Mouse (Mus musculus) lung, embryonic 16.5 days (tissue): ENCODE data around the gene Prc1. TPM values are rescaled to one million over a fixed set of nuclear protein-coding genes. Genes with fewer than 3 reads are reported as not detected.

Experiments
- ATAC-seq: fragments of 200-750 bp; cut with Nextera tagmentation; 2 replicates; pipeline ENCODE4 v1.8.0; 2017; ENCODE audit warnings: low read depth, mild to moderate bottlenecking, moderate library complexity
- H3K27ac ChIP-seq: fragments of 300-500 bp; sonication (generic); 2 replicates; pipeline ENCODE4 v1.5.1; 2014; ENCODE audit warnings: mild to moderate bottlenecking, control low read depth, low read length
- H3K27me3 ChIP-seq: fragments of 300-500 bp; sonication (generic); 2 replicates; pipeline ENCODE4 v1.6.1; 2014; ENCODE audit warnings: low read depth, low read length, mixed read lengths; ENCODE audit not compliant: control insufficient read depth, insufficient read depth
- H3K36me3 ChIP-seq: fragments of 300-500 bp; sonication (generic); 2 replicates; pipeline ENCODE4 v1.6.1; 2014; ENCODE audit warnings: low read length; ENCODE audit not compliant: control insufficient read depth, insufficient read depth
- H3K4me1 ChIP-seq: fragments of 300-500 bp; sonication (generic); replicated peaks from 2 replicates; pipeline ENCODE4 v1.6.1; 2014; ENCODE audit warnings: low read length, mixed read lengths; ENCODE audit not compliant: control insufficient read depth, insufficient read depth
- H3K4me2 ChIP-seq: fragments of 300-500 bp; sonication (generic); 2 replicates; pipeline ENCODE4 v1.6.1; 2014; ENCODE audit warnings: low read depth, low read length, control low read depth
- H3K4me3 ChIP-seq: fragments of 300-500 bp; sonication (generic); 2 replicates; pipeline ENCODE4 v1.5.1; 2014; ENCODE audit warnings: mild to moderate bottlenecking, low read length, control low read depth
- H3K9ac ChIP-seq: fragments of 300-500 bp; sonication (generic); 2 replicates; pipeline ENCODE4 v1.6.1; 2014; ENCODE audit warnings: low read length, control low read depth
- H3K9me3 ChIP-seq: fragments of 300-500 bp; sonication (generic); 2 replicates; pipeline ENCODE4 v1.6.1; 2016; ENCODE audit warnings: low read length; ENCODE audit not compliant: control insufficient read depth
- WGBS: fragments of 180-500 bp; shearing (Covaris S2); extraction: QIAGEN DNeasy Blood & Tissue Kit; methylation state at CpG from one replicate; pipeline ENCODE4 v1.1.7; 2014; 5-methylcytosine and 5-hydroxymethylcytosine counted together
- polyA plus RNA-seq: library from polyadenylated mRNA; unstranded; fragments of >200 nt; fragmentation: Nextera tagmentation; extraction: Ambion mirVana; gene quantifications from 2 replicates; pipeline ENCODE4 v1.2.1, GENCODE M21; 2015

Prc1 gene
- 166 and 182 TPM in 2 replicates for polyA plus RNA-seq

GRCm38 (mm10) chr7:80294062-80294763 lies at the start of gene Prc1:
Gene Prc1 (plus strand): TSS chr7:80294450.
- ATAC-seq = peak; percentile 100
- Histone ChIP-seq H3K27ac (peak within 1 kb of the TSS; percentile 93), H3K9ac (peak within 1 kb of the TSS; percentile 90), H3K9me3 (no peaks in the 10 kb centered on the region), H3K36me3 (peaks cover 5% of the 10 kb centered on the region), H3K4me2 (peak within 1 kb of the TSS; percentile 70), H3K4me1 (peaks cover 12% of the 10 kb centered on the region), H3K27me3 (no peaks in the 10 kb centered on the region), H3K4me3 (peak within 1 kb of the TSS; percentile 92)
- WGBS = under 1% methylated on average over 52 of the region's 52 CpGs

DNA sequence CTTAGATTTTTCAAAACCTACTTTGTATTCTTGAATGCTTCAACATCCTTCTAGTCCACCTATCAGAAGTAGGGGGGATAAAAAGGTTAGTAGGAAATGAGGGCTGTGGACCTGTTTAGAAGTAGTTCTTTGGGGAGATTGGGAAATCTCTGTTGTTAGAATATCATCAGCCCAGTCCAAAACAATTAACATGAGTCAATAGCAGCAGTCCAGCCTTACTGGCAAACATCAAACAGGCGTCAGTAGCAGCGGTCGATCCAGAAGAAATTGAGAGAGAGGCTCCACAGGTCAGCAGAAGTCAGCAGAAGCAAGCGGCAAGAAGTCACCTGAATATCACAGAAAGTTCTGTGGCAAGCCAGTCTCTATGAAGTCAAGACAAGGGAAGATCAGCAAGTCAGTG lies 49.4 kb upstream of the Prc1 start:
- Histone ChIP-seq H3K4me1 (0 out of 2 replicates have a peak, but pooled peaks cover 4% of the 10 kb centered on the region), H3K9me3 (no peaks in the 10 kb centered on the region), H3K27me3 (no peaks in the 10 kb centered on the region), H3K27ac (no peak overlapping the region), H3K4me3 (no peak overlapping the region), H3K9ac (no peak overlapping the region), H3K36me3 (0 out of 2 replicates have a peak, but pooled peaks cover 3% of the 10 kb centered on the region), H3K4me2 (no peak overlapping the region)
- no peak for ATAC-seq
- WGBS = 90% methylated on average over 4 of the region's 4 CpGs

DNA sequence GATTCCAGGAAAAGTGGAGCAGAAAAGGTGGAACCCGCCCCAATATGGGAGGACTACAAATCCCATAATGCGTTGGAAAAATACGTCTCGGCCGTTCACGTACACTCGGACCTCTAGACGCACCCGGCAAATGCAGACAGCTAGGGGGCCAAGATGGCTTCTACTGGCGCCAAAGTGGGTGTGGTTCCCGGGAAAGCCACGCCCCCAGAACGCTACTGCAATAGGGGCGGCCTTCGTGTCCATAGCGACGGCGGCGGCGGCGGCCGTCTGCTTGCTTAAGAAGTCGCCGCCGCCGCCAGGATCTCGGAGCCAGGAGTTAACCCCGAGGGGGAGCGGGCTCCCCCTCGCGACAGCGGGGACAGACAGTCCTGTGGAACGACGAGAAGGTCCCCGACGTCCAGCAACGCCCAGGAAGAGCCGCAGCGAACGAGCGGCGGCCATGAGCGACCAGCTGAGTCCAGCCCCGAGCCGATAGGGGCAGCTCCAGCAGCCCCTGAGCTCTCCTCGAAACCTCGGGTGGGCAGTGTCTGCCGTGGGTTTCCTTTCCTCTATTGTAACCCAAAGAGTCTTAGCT lies 48.0 kb upstream of the Prc1 start, which contains the start of gene Ttll13:
Gene Ttll13 (plus strand): TSS at position 229 of the 574 bp plus-strand sequence.
- peak; percentile 99 for ATAC-seq

DNA sequence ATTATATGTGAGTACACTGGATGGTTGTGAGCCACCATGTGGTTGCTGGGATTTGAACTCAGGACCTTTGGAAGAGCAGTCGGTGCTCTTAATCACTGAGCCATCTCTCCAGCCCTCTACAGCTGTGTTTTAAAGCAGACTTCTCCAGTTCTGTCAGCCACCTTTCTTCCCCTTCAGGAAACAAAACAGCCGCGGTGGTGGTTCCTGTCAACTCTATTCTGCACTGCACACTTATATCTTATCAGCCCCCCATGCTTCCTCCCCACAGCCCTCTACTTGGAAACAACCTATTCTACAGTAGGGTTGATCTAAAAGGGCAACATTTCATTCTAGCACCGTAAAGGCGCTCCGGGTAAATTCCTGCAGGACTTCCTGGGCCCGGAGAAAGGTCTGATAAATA lies 47.4 kb upstream of the Prc1 start:
- Histone ChIP-seq H3K4me3 (peak overlapping the region; percentile 63), H3K9me3 (no peaks in the 10 kb centered on the region), H3K36me3 (no peaks in the 10 kb centered on the region), H3K4me2 (peak overlapping the region; percentile 73), H3K27me3 (no peaks in the 10 kb centered on the region), H3K27ac (no peak overlapping the region; the same call in 1 of the 2 replicates), H3K4me1 (0 out of 2 replicates have a peak, but pooled peaks cover 4% of the 10 kb centered on the region), H3K9ac (peak overlapping the region; percentile 78)
- no peak for ATAC-seq
- 39% methylated on average over 7 of the region's 7 CpGs for WGBS

More for the DNA sequence above, 48.0 kb upstream of the Prc1 start, which contains the start of gene Ttll13:
- Histone ChIP-seq H3K4me2 (peak within 1 kb of the TSS; percentile 73), H3K4me1 (0 out of 2 replicates have a peak, but pooled peaks cover 4% of the 10 kb centered on the region), H3K9me3 (no peaks in the 10 kb centered on the region), H3K27me3 (no peaks in the 10 kb centered on the region), H3K27ac (peak within 1 kb of the TSS; percentile 87), H3K9ac (peak within 1 kb of the TSS; percentile 78), H3K36me3 (no peaks in the 10 kb centered on the region), H3K4me3 (peak within 1 kb of the TSS; percentile 63)
- under 1% methylated on average over 48 of the region's 48 CpGs for WGBS

DNA sequence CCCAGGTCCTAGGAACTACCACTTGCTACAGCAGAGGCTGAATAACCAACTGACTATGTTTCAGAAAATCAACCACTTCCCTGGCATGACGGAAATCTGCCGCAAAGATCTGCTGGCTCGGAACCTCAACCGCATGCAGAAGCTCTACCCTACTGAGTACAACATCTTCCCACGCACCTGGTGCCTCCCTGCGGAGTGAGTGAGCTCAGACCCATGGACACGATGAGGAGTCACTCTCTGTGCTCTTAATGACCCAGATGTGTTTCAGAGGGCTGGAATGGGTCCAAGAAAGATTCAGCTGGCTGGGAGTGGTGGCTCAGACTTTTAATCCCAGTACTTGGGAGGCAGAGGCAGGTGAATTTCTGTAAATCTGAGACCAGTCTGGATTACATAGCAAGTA lies 41.8 kb upstream of the Prc1 start:
- Histone ChIP-seq H3K36me3 (no peaks in the 10 kb centered on the region), H3K4me2 (no peak overlapping the region), H3K9me3 (no peaks in the 10 kb centered on the region), H3K27me3 (no peaks in the 10 kb centered on the region), H3K9ac (no peak overlapping the region), H3K4me3 (no peak overlapping the region), H3K27ac (no peak overlapping the region), H3K4me1 (no peaks in the 10 kb centered on the region)
- ATAC-seq = no peak
- 79% methylated on average over 7 of the region's 7 CpGs for WGBS

GRCm38 (mm10) chr7:80252886-80253285 lies 41.4 kb upstream of the Prc1 start:
- Histone ChIP-seq H3K4me3 (no peak overlapping the region), H3K4me2 (no peak overlapping the region), H3K9me3 (no peaks in the 10 kb centered on the region), H3K9ac (no peak overlapping the region), H3K27me3 (no peaks in the 10 kb centered on the region), H3K4me1 (no peaks in the 10 kb centered on the region), H3K36me3 (no peaks in the 10 kb centered on the region), H3K27ac (no peak overlapping the region)
- 80% methylated on average over 11 of the region's 11 CpGs for WGBS
- no peak for ATAC-seq

DNA sequence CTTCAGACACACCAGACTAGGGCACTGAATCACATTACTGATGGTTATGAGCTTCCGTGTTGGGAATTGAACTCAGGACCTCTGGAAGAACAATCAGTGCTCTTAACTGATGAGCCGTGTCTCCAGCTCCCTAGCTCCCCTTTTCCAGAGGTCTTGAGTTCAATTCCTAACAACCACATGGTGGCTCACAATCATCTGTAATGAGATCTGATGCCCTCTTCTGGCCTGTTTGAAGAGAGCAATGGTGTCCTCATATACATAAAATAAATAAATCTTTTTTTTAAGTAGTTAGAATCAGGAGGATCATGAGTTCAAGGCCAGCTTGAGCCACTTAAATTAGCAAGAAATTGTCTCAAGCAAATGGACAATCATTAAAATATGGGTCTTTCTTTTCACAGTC lies 38.3 kb upstream of the Prc1 start:
- Histone ChIP-seq H3K36me3 (no peaks in the 10 kb centered on the region), H3K4me2 (no peak overlapping the region), H3K4me1 (peaks cover 5% of the 10 kb centered on the region; the same call in 1 of the 2 replicates), H3K27ac (no peak overlapping the region), H3K9me3 (no peaks in the 10 kb centered on the region), H3K27me3 (no peaks in the 10 kb centered on the region), H3K9ac (no peak overlapping the region), H3K4me3 (no peak overlapping the region)
- no peak for ATAC-seq
- 70% methylated on average over 2 of the region's 2 CpGs for WGBS

DNA sequence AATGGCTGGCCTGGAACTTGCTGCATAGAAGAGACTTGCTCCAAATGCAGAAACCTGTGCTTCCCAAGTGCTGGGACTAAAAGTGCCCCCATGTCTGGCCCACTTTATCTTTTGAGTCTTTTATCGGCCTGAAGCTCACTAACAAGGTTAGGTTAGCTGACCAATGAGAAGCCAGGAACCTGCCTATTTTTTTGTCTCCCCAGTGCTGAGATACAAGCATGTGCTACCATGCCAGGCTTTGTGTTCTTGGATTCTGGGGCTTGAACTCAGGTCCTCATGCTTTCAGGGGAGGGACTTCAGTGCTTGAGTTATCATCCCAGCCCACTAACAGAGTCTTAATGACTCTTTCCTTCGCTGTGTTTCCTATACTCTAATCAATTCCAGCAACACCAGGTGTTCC lies 36.5 kb upstream of the Prc1 start:
- Histone ChIP-seq H3K27ac (no peak overlapping the region), H3K4me1 (peaks cover 11% of the 10 kb centered on the region), H3K4me3 (no peak overlapping the region), H3K27me3 (no peaks in the 10 kb centered on the region), H3K9ac (no peak overlapping the region), H3K9me3 (no peaks in the 10 kb centered on the region), H3K4me2 (no peak overlapping the region), H3K36me3 (no peaks in the 10 kb centered on the region)
- WGBS = 55% methylated on average over 2 of the region's 2 CpGs
- ATAC-seq = no peak

GRCm38 (mm10) chr7:80260625-80261371 lies 33.5 kb upstream of the Prc1 start, which contains the start of gene Ngrn:
Gene Ngrn (plus strand): TSS chr7:80261215.
- peaks cover 17% of the 10 kb centered on the region for H3K36me3 ChIP-seq
- ATAC-seq = peak; percentile 94
- H3K4me2 ChIP-seq = peak within 1 kb of the TSS; percentile 82
- H3K4me1 ChIP-seq = peaks cover 11% of the 10 kb centered on the region
- H3K4me3 ChIP-seq = peak within 1 kb of the TSS; percentile 81
- H3K27me3 ChIP-seq = no peaks in the 10 kb centered on the region
- 26% methylated on average over 40 of the region's 40 CpGs for WGBS
- no peaks in the 10 kb centered on the region for H3K9me3 ChIP-seq
- peak within 1 kb of the TSS; percentile 79 for H3K27ac ChIP-seq
- H3K9ac ChIP-seq = peak within 1 kb of the TSS; percentile 81
